Mouse (Mus musculus) stomach, embryonic 15.5 days (tissue): ENCODE measurements around the gene Itgax. TPM values are rescaled to one million over a fixed set of nuclear protein-coding genes. Genes with fewer than 3 reads are reported as not detected.
"Not testable (repeated sequence)": the region's sequence is repeated elsewhere in the genome, so short reads cannot be mapped to it uniquely, and the experiment has no call there.

Source experiments
- ATAC-seq: fragments of 200-750 bp; cut with Nextera tagmentation; 2 replicates; pipeline ENCODE4 v1.8.0; 2017; ENCODE audit warnings: low read depth, moderate number of reproducible peaks, moderate TSS enrichment; ENCODE audit not compliant: insufficient read depth, low FRiP score
- H3K27ac ChIP-seq: fragments of 300-500 bp; sonication (generic); 2 replicates; pipeline ENCODE4 v1.5.1; 2015; ENCODE audit warnings: mild to moderate bottlenecking, inconsistent platforms
- H3K27me3 ChIP-seq: fragments of 300-500 bp; sonication (generic); replicated peaks from 2 replicates; pipeline ENCODE4 v1.6.1; 2015; ENCODE audit warnings: inconsistent platforms
- H3K36me3 ChIP-seq: fragments of 300-500 bp; sonication (generic); 2 replicates; pipeline ENCODE4 v1.6.1; 2015; ENCODE audit warnings: inconsistent platforms
- H3K4me1 ChIP-seq: fragments of 300-500 bp; sonication (generic); 2 replicates; pipeline ENCODE4 v1.6.1; 2015; ENCODE audit warnings: inconsistent platforms
- H3K4me2 ChIP-seq: fragments of 300-500 bp; sonication (generic); 2 replicates; pipeline ENCODE4 v1.6.1; 2015; ENCODE audit warnings: mild to moderate bottlenecking, inconsistent platforms
- H3K4me3 ChIP-seq: fragments of 300-500 bp; sonication (generic); replicated peaks from 2 replicates; pipeline ENCODE4 v1.5.1; 2015; ENCODE audit warnings: inconsistent platforms
- H3K9ac ChIP-seq: fragments of 300-500 bp; sonication (generic); 2 replicates; pipeline ENCODE4 v1.6.1; 2015; ENCODE audit warnings: inconsistent platforms
- H3K9me3 ChIP-seq: fragments of 300-500 bp; sonication (generic); 2 replicates; pipeline ENCODE4 v1.6.1; 2016; ENCODE audit warnings: inconsistent platforms
- WGBS: fragments of 180-500 bp; shearing (Covaris S2); methylation state at CpG from one replicate; pipeline ENCODE4 v1.1.7; 2015; 5-methylcytosine and 5-hydroxymethylcytosine counted together
- polyA plus RNA-seq: library from polyadenylated mRNA; unstranded; fragments of >200 nt; fragmentation: Nextera tagmentation; extraction: Ambion mirVana; gene quantifications from 2 replicates; pipeline ENCODE4 v1.2.1, GENCODE M21; 2015

Itgax gene
- polyA plus RNA-seq, 1 experiment from 2014 or later: 0.22 TPM

DNA sequence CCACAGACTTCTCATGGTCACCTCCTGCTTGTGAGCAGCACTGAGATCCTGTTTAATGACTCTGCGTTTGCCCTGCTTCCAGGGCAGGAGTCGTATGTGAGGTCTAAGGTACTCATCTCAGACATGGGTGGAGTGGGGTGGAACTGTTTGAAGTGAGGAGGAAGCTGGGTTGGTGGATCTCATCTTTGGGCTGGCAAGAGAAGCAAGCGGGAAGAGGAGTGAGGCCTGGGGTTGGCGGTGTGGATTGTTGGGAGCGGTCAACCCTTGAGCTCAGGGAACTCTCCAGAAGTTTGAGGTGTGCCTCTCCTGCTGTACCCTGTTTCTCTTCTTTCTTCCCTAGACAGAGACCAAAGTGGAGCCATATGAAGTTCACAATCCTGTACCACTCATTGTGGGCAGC, 13.0 kb upstream of the Itgax start:
- WGBS: 91% methylated on average over 5 of the region's 5 CpGs
- no peak for ATAC-seq
- no peak overlapping the region for H3K9ac ChIP-seq
- no peaks in the 10 kb centered on the region for H3K4me1 ChIP-seq
- H3K9me3 ChIP-seq: no peaks in the 10 kb centered on the region
- H3K27me3 ChIP-seq: no peaks in the 10 kb centered on the region
- no peaks in the 10 kb centered on the region for H3K36me3 ChIP-seq
- H3K4me2 ChIP-seq: no peak overlapping the region
- no peak overlapping the region for H3K4me3 ChIP-seq
- no peak overlapping the region for H3K27ac ChIP-seq

DNA sequence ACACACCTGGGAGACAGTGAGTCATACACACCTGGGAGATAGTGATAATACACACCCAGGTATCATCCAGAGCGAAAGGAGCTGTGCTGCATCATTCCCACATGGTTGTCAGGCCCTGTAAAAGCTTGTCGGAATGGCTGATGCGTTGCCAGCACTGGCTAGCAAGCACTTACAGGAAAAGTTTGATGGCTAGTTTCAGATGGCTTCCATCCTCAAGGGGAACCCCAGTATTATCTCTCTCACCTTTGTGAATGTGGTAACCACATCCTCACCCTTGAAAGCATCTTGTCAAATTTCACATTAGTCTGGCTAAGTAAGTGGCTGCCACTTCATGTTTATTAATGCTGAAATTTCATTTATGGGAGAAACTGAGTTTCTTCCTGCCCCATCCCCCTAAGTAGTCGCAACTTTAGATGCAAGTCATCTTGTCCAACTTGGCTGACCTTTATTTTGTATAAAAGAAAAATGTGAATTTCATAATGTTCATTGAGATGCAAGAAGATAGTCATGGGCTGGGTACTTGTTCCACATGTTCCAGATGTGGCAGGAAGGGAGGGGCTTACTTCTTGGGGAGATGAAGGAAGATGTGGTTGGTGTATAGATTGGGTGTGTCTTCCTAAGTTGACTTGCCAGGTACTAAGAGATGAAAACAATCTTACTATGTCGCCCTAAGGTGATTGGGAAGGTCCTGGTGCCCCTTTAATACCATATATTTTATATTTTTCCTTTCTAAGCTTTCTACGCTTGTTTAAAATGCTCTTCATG, 9.4 kb upstream of the Itgax start:
- Histone ChIP-seq H3K27ac (no peak overlapping the region), H3K4me1 (no peaks in the 10 kb centered on the region), H3K27me3 (no peaks in the 10 kb centered on the region), H3K9me3 (no peaks in the 10 kb centered on the region), H3K4me3 (no peak overlapping the region), H3K36me3 (no peaks in the 10 kb centered on the region), H3K9ac (no peak overlapping the region), H3K4me2 (no peak overlapping the region)
- 80% methylated on average over 6 of the region's 6 CpGs for WGBS
- no peak for ATAC-seq

DNA sequence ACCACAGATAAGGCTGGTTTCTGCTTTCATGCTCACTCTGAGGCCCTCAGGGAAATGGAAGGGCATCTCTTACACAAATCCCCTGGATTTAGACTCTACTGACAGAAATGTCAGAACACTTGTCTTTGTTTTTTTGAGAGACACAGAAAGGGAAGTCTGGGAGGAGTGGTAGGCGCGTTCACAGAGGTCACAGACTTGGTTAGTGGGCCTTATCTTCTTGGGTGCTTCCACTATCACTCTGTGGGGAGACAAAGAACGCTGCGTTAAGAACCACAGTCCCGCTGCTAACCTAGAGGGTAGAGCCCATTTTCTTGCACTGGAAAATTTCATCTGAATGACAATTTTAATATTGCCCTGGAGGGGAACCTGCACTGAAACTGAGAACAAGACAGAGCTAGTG, 2.8 kb downstream of the Itgax start:
- H3K27ac ChIP-seq: no peak overlapping the region
- no peak for ATAC-seq
- no peak overlapping the region for H3K4me2 ChIP-seq
- H3K4me1 ChIP-seq: no peaks in the 10 kb centered on the region
- H3K4me3 ChIP-seq: no peak overlapping the region
- H3K9me3 ChIP-seq: no peaks in the 10 kb centered on the region
- H3K27me3 ChIP-seq: no peaks in the 10 kb centered on the region
- WGBS: 79% methylated on average over 5 of the region's 5 CpGs
- H3K36me3 ChIP-seq: no peaks in the 10 kb centered on the region
- no peak overlapping the region for H3K9ac ChIP-seq

DNA sequence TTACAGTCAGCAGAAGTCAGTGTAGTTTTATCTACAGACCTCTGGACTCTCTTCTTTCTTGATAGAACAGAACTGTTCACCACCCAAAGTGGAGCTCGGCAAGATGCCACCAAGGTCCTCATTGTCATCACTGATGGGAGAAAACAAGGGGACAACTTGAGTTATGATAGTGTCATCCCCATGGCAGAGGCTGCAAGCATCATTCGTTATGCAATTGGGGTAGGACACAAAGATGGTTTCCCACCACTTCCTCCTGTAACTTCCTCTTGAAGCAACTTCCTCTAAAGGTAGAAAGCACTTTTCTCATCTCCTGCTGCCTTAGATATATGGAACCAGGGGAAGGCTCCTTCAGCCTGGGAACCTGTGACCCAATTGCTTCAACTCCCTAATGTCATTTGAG, 4.2 kb downstream of the Itgax start:
- Histone ChIP-seq H3K36me3 (no peaks in the 10 kb centered on the region), H3K27me3 (no peaks in the 10 kb centered on the region), H3K4me2 (no peak overlapping the region), H3K9me3 (no peaks in the 10 kb centered on the region), H3K4me3 (no peak overlapping the region), H3K27ac (no peak overlapping the region), H3K4me1 (no peaks in the 10 kb centered on the region), H3K9ac (no peak overlapping the region)
- no peak for ATAC-seq
- WGBS: 66% methylated on average over 2 of the region's 2 CpGs

DNA sequence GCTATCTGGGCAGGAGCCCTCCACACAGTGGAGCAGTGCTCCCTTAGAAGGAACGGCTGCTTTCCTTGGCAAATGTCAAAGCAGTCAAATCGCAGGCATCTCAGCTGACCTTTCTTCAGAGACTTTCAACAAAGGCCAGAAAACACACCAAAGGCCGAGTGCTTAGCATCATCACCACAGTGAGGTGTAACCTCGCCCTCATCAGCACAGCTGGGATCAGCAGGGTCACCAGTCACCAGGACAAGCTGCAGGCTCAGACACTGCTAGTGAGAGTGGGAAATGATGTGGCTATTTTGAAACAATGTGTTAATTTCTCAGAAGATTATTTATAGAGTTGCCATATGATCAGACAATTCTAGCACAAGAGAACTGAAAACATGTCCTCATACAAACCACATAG, 7.6 kb downstream of the Itgax start:
- Histone ChIP-seq H3K4me1 (no peaks in the 10 kb centered on the region), H3K9ac (no peak overlapping the region), H3K36me3 (no peaks in the 10 kb centered on the region), H3K27ac (no peak overlapping the region), H3K4me2 (no peak overlapping the region), H3K9me3 (no peaks in the 10 kb centered on the region), H3K27me3 (no peaks in the 10 kb centered on the region), H3K4me3 (no peak overlapping the region)
- no peak for ATAC-seq
- 35% methylated on average over 4 of the region's 4 CpGs for WGBS

DNA sequence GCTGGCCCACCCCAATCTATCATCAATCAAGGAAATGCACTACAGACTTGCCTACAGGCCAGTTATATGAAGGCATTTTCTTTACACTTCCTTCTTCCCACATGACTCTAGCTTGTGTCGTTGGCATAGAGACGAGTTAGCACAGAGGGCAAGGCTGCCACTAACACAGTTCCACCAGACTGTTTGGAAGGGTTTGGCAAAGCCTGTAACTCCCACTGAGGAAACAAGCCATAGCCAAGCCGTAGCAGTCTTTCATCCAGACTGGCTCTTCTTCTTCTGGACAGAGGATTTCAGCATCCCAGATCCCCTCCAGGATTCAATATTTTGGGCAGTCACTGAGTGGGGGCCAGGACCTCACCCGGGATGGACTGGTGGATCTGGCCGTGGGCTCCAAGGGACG, 10.3 kb downstream of the Itgax start:
- H3K36me3 ChIP-seq: no peaks in the 10 kb centered on the region
- H3K27ac ChIP-seq: no peak overlapping the region
- H3K4me1 ChIP-seq: no peaks in the 10 kb centered on the region
- H3K27me3 ChIP-seq: no peaks in the 10 kb centered on the region
- H3K9ac ChIP-seq: no peak overlapping the region
- H3K4me2 ChIP-seq: no peak overlapping the region
- 92% methylated on average over 6 of the region's 6 CpGs for WGBS
- no peak overlapping the region for H3K4me3 ChIP-seq
- no peak for ATAC-seq
- no peaks in the 10 kb centered on the region for H3K9me3 ChIP-seq

DNA sequence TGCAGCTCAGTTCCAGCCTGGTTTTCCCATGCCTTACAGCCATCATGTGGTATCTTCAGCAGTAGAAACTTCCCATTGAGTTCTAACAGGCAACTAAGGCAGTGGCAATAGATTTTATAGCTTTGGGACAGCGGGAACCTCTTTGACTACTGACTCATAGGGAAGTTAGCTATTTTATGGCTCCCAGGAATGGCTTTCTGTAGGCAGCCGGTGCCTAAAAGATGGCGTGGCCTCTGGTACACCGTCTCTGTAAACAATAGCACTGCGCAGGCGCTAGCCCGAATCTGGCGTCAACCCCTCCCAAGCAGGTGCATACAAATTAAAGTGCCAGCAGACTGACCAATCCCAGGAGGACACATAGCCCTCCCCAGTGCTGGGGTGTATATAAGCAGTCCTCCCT, 21.6 kb downstream of the Itgax start:
- no peaks in the 10 kb centered on the region for H3K36me3 ChIP-seq
- H3K27ac ChIP-seq: no peak overlapping the region
- H3K4me3 ChIP-seq: no peak overlapping the region
- 85% methylated on average over 8 of the region's 8 CpGs for WGBS
- no peaks in the 10 kb centered on the region for H3K9me3 ChIP-seq
- no peaks in the 10 kb centered on the region for H3K4me1 ChIP-seq
- no peak overlapping the region for H3K9ac ChIP-seq
- no peak for ATAC-seq
- no peaks in the 10 kb centered on the region for H3K27me3 ChIP-seq
- no peak overlapping the region for H3K4me2 ChIP-seq

DNA sequence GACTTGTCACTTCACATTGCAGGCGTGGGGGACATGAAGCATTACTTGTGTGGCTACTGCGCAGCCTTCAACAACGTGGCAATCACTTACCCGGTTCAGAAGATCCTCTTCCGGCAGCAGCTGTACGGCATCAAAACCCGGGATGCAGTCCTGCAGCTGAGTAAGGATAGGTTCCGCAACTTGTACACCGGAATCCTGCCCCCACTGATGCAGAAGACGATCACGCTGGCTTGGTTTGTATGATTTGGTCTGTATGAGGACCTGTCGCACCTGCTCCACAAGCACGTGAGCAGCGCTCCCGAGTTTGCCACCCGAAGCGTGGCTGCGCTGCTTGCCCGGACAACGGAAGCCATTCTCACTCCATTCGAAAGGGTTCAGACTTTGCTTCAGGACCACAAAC, 24.7 kb downstream of the Itgax start, which contains the start of gene Itgad:
TSS of gene Itgad (plus strand) at position 301 of the 400 bp plus-strand sequence.
- no peak within 1 kb of the TSS for H3K4me3 ChIP-seq
- 91% methylated on average over 21 of the region's 21 CpGs for WGBS
- no peaks in the 10 kb centered on the region for H3K27me3 ChIP-seq
- no peaks in the 10 kb centered on the region for H3K9me3 ChIP-seq
- no peak for ATAC-seq
- no peak within 1 kb of the TSS for H3K27ac ChIP-seq
- H3K36me3 ChIP-seq: no peaks in the 10 kb centered on the region
- no peak within 1 kb of the TSS for H3K9ac ChIP-seq
- H3K4me1 ChIP-seq: no peaks in the 10 kb centered on the region
- H3K4me2 ChIP-seq: no peak within 1 kb of the TSS

DNA sequence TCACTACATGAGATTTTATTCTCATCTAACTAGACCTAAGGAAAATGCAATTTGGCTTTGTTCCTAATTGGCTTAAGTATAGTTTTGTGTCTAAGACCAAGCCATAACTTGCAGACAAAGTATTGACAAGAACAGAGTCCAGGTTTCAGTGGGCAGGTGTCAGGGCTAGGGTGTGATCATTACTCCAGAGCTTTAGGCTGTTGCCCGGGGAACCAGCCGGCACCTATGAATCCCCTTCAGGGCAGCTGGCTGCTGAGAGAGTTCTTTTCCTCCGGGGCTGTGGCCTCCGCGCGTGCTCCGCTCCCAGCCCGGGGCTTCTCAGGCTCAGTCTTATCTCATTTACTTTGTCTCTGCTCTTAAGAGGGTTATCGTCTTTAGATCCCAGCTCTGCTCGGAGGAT, 25.6 kb downstream of the Itgax start:
- no peak overlapping the region for H3K27ac ChIP-seq
- WGBS: 54% methylated on average over 10 of the region's 10 CpGs
- ATAC-seq: no peak
- H3K9me3 ChIP-seq: no peaks in the 10 kb centered on the region
- no peaks in the 10 kb centered on the region for H3K36me3 ChIP-seq
- H3K4me2 ChIP-seq: no peak overlapping the region
- H3K4me3 ChIP-seq: no peak overlapping the region
- no peak overlapping the region for H3K9ac ChIP-seq
- H3K27me3 ChIP-seq: no peaks in the 10 kb centered on the region
- H3K4me1 ChIP-seq: no peaks in the 10 kb centered on the region

DNA sequence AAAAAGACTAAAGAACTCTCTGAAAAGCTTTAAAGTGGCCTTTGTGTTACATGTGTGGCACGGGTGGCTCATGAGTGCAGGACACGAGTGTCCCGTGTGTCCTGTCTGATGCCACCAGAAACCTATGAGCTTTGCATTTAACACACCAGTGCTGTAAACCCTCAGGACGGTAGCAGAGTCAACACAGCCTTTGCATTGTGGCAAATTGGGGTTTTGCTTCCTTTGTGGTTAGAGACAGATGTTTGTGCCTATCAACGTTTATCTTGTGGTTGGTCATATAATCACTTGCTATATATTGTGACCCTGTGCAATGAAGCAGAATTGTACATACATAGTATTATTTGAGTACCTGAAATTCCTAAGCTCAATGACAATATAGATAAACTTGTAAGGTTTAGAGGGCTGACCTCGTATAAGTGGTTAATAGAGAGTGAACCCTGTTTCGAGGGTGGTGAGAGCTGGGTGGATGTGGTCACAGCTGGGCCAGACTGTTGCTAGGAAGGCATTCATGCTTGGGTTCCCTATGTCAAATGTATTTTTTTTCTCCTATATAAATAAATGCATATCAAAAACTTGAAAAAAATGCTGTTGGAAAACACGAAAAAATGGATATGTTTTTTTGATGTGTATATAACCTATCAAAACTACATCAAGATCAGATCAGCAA, 29.5 kb downstream of the Itgax start:
- not testable (repeated sequence) for H3K27ac ChIP-seq, H3K4me1 ChIP-seq, H3K27me3 ChIP-seq, H3K4me3 ChIP-seq, H3K9ac ChIP-seq, H3K9me3 ChIP-seq, H3K36me3 ChIP-seq, ATAC-seq, H3K4me2 ChIP-seq
- WGBS: 66% methylated on average over 8 of the region's 8 CpGs

DNA sequence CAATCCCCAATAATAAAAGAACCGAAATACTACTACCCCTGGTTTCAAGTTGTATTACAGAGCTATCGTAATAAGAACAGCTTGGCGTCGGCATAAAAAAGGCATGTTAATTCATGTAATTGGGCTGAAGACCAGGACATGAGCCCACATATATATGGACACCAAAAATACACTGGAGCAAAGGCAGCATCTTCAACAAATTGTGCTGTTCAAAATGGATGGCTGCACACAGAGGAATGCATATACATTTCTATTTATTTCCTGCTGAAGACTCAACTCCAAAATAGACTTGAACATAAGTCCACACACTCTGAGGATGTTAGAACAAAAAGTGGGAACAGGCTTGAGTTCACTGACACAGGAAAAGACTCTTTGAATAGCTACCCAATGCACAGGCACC, 34.7 kb downstream of the Itgax start:
- Histone ChIP-seq H3K27ac (no peak overlapping the region), H3K36me3 (no peaks in the 10 kb centered on the region), H3K4me1 (no peaks in the 10 kb centered on the region), H3K4me2 (no peak overlapping the region), H3K27me3 (no peaks in the 10 kb centered on the region), H3K4me3 (no peak overlapping the region), H3K9ac (no peak overlapping the region), H3K9me3 (no peaks in the 10 kb centered on the region)
- no peak for ATAC-seq
- 93% methylated on average over 4 of the region's 4 CpGs for WGBS

DNA sequence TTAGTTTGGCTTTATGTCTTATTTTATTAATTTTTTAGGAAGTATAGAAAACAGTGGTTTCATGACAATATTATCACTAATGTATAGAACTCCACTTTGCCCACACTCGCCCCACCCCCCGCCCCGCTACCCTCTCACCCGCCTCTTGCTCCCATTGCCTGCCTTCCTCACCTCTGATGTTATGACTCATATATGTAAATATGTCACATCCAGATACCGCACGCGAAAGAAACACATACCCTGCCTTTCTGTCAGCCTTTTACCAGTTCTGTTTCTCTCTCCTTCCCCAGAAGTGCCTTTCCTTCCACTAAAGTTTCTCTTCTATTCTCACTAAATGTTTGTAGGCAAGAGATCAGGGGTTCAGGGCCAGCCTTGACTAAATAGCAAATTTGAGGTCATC, 37.0 kb downstream of the Itgax start:
- H3K9ac ChIP-seq: no peak overlapping the region
- no peak overlapping the region for H3K4me2 ChIP-seq
- no peaks in the 10 kb centered on the region for H3K4me1 ChIP-seq
- no peak for ATAC-seq
- no peaks in the 10 kb centered on the region for H3K36me3 ChIP-seq
- H3K27me3 ChIP-seq: no peaks in the 10 kb centered on the region
- no peak overlapping the region for H3K4me3 ChIP-seq
- WGBS: 74% methylated on average over 7 of the region's 7 CpGs
- no peaks in the 10 kb centered on the region for H3K9me3 ChIP-seq
- no peak overlapping the region for H3K27ac ChIP-seq
